Mouse (Mus musculus): ENCODE data around the gene Prss46.
A peak's percentile ranks its signal among the peaks of the same experiment; 100 is the strongest.

Gene Prss46

DNA sequence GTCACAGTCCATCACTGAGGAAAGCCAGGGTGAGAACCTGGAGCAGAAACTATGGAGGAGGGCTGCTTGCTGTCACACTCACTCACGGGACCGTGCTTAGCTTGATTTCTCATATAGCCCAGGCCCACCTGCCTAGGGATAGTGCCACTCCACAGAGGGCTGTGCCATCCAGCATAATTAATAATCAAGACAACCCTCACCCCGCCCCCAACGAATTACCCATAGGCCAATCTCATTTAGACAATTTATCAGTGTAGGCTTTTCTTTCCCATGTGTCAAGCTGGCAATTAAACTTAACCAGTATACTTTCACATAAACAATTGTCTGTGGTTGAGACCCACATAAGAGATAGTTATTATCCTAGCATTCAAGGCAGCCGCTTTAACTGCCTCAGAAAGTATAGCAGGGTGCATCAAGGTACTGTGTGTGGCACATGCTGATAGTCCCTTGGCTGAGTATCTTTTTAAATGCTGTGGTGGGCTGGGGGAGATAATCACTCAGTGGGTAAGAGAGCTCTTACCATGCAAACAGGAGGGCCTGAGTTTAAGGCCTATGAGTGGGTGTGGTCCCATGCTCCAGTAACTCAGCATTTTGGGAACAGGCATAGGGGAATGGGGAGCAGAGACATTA, 14.8 kb downstream of the Prss46 start:
- no peak for DNase-seq (ENCODE audit: low read depth, low spot score)

GRCm38 (mm10) chr9:110871030-110871429, 26.7 kb downstream of the Prss46 start:
- DNase-seq (ENCODE audit: low read depth, low spot score): peak; percentile 79

DNA sequence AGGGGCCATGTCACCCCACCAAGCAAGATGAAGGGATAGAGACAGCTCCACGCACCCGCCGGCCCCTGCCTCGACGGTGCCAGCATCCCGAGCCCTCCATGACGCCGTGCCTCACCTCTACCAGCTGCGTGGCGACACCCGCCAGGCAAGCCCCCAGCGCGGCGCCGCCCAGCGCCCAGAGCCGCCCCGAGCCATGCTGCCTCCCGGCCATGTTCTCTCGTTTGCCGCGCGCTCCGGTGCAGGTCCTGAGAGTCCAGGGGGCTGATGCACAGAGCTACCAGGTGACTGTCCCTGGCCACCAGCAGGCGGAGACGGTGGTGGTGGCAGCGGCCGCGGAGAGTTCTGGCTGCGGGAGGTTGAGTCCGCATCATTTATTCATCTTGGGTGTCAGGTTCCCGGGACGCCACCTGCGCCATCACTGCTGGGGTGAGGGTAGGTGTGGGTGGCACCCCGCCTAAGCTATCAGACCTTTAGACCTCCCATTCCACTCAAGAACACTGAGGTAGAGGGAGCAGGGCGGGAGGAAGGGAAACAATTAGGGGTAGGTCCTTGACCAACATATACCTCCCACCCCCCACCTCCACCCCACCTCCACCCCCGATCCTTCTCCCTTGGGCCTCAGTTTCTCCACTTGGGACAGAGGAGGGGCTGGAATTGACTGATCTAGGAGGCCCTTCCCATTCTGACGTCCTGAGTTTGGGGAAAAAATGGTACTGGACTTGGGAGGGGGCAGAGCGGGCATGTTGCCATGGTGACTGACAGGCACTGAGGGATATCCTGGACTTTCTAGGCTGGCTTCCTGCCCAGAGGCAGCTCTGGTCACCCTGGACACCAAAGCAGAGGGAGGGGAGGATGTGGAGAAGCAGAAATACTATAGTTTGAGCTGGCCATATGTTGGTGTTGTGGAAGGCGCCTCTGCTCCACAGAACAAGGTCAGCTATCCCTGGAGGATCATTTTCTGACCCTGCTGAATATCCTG, 29.7 kb downstream of the Prss46 start:
- DNase-seq (ENCODE audit: low read depth, low spot score): no peak

DNA sequence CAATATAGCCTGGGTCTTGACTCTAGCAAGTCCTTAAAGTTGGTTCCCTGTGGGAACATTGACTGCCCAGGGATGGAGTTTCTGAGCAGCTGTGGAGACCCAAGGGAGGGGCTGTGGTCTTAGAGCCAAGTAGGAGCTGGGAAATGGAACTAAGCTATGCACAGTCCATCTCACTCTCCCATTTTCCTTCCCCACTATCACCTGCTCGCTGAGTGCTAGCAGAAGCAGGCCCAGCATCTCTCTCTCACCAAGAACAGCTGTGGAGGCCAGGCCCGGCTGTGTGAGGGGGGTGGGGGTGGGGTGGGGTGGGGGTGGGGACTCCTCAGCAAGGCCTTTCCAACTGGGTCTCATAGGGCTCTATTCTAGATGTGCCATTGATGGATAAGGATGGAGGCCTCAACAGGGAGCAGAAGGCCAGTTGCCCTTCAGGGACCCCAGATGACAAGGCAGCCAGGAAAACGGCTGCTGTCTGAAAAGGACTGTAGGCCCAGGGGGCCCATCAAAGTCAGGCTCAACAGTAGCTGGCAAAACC, 30.4 kb downstream of the Prss46 start:
- DNase-seq (ENCODE audit: low read depth, low spot score): no peak

DNA sequence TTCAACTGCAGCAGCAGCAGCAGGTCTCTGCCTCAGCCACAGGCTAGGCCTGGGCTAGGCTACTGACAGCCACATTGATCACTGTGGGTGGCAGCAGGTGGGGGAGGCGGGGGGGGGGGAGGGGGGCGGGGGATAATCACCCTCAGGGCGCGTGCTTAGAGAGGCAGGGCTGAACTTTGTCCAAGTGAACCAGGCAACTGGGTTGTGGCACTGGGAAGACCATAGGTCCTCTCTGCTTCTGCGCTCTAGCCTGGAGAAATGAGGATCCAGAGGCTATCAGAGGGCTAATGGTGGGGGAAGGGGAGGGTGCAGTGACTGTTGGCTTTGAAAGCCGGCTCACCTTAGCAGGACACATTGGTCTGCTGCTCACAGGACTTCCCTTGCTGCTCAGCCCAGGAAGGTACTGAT, 31.0 kb downstream of the Prss46 start:
- no peak for DNase-seq (ENCODE audit: low read depth, low spot score)

DNA sequence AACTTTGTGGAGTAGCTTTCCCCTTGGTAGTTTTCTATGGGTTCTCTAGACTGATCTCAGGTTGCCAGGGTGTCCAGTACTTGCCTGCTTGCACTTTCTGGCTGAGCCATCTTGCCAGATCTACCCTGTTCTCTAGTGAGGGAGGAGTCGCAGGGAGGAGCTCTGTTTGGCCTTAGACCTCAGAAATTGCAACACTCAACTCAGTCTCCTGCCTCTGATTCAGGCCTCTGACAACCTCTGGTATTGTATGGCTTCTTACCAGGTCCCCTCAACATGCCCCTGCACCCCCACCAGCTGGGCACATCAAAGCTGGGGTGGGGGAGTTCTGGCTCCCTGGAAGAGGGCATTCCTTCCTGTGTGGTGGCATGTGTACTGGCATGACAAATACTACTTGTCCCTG, 33.0 kb downstream of the Prss46 start:
- no peak for DNase-seq (ENCODE audit: low read depth, low spot score)

GRCm38 (mm10) chr9:110877888-110878287, 33.6 kb downstream of the Prss46 start:
- DNase-seq (ENCODE audit: low read depth, low spot score): no peak

GRCm38 (mm10) chr9:110879191-110879920, 35.0 kb downstream of the Prss46 start, which contains the start of gene Als2cl:
Als2cl (plus strand) TSS chr9:110879870.
- DNase-seq (ENCODE audit: low read depth, low spot score): peak; percentile 42

- DNase-seq (ENCODE audit: low read depth, low spot score): peak; percentile 88
Measured at GRCm38 (mm10) chr9:110879998-110880561, 35.8 kb downstream of the Prss46 start, which contains the start of gene Tmie. Tmie (minus strand) TSS chr9:110880113.

GRCm38 (mm10) chr9:110880772-110881171, 36.5 kb downstream of the Prss46 start:
- no peak for DNase-seq (ENCODE audit: low read depth, low spot score)

- DNase-seq (ENCODE audit: low read depth, low spot score): peak; percentile 53
Measured at GRCm38 (mm10) chr9:110881953-110882352, 37.6 kb downstream of the Prss46 start.

DNA sequence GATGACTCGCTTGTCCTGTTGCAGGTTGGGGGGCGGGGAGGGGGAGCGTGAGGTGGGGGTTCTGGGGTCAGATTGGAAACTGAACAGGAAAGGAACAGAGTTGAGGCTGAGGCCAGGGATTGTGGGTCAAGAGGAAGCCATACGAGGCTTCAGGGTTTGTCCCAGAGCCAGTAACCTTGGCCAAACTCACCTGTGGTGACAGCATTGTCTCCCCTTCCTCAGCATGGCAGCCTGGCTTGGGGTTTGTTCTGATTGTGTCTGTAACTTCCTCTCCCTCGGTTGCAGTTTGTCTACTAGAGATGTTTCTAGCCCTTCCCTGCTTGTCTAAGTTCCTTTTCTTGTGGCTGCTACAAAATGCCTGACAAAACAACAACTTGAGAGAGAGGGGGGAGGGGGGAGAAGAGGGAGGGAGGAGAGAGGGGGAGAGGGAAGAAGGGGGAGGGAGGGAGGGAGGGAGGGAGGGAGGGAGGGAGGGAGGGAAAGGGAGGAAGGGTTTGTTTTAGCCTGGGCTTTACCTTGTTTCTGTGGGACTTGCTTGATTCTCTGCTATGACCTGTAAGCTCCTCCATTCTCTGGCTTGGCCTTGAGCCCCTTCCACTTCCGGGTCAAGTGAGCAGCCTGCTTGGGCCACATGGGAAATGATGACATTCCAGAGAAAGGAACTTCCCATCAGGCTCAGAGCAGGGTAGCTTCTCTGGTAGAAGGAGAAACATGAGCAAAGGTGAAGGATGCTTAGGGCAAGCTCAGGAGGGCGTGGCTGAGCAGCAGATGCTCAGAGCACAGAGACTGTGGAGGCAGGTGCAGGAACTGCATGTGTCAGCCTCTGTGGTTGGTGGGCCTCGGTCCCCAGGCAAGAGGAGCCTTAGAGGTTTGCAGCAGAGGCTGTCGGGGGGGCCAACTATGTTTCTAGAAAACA, 43.3 kb downstream of the Prss46 start:
- DNase-seq (ENCODE audit: low read depth, low spot score): peak; percentile 80

DNA sequence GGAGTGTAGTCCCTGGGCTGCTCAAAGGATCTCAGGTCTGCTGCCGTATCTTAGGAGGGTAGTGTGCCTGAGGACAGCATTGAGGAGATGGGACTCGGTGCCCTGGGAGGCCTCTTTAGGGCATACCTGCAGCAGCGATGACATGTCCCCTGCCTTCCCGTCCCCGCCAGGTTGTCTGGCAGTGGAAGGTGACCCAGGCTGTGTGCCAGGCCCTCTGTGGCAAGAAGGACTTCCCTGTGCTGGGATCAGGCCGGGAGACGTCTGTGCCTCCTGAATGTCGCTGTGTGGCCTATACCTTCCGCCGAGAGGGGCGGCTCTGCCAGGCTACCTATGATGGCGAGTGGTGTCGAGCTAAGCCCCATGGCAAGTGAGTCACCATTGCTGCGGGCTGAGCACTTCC, 44.6 kb downstream of the Prss46 start:
- DNase-seq (ENCODE audit: low read depth, low spot score): no peak

GRCm38 (mm10) chr9:110890026-110890783, 45.9 kb downstream of the Prss46 start:
- peak; percentile 52 for DNase-seq (ENCODE audit: low read depth, low spot score)

- DNase-seq (ENCODE audit: low read depth, low spot score): no peak
Measured at GRCm38 (mm10) chr9:110891077-110891828, 46.9 kb downstream of the Prss46 start.

- DNase-seq (ENCODE audit: low read depth, low spot score): no peak
Measured at GRCm38 (mm10) chr9:110892552-110892951, 48.2 kb downstream of the Prss46 start.

DNA sequence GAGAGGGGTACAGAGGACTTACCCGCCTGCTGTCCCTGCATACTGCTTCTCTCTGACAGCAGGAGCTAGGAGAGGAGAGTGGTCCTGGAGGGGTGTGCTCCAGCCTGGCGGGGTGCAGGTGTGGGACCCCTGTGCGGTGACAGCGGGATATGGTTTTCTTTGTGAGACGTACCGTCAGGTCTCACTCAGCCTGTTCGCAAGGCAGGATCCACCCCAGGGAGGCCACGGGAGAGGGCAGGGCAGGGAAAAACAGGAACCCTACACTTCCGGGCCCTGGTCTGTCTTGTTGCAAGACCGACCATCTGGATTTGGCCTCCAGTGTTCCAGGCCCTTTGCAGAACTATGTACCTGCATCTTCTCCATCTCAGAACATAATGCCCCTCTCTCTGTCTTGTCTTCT, 49.1 kb downstream of the Prss46 start:
- DNase-seq (ENCODE audit: low read depth, low spot score): no peak

DNA sequence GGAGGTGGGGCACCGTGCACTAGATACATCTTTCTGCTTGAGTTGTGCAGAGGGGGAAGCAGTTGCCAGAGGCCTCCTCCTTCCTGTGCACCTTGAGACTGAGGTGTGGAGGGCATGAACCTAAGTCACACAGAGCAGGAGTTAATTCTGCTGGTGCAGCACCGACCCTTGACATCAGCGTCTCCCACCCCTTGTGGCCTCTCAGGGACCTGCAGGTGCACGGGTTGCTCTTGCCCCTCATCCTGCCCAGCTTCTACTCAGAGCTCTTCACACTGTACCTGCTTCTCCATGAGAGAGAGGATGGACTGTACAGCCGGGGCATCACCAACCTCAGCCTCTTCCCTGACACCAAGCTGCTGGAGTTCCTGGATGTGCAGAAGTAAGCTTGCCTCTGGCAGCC, 51.2 kb downstream of the Prss46 start:
- DNase-seq (ENCODE audit: low read depth, low spot score): peak; percentile 32

DNA sequence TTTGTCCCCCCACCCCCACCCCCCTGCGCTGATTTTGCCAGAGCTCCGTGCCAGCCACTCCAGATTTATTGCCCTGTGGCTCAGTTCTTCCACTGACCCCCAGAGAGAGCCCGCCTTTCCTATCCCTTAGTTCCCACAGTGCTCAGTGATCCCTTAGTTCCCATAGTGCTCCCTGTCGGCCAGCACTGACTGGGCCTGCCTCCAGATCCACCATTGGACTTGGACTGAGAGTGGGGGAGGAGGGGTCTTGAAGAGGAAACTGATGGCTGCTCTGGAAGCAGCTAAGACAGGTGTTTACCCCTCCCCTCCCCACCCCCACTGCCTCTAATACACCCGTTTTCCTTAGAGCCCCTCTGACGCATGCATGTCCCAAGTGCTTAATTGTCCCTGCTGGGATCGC, 51.7 kb downstream of the Prss46 start:
- DNase-seq (ENCODE audit: low read depth, low spot score): no peak

All from R1 (cell line).